Mouse (Mus musculus) intestine, postnatal 0 days (tissue): ENCODE measurements around the gene Cacng3. TPM values are rescaled to one million over a fixed set of nuclear protein-coding genes. Genes with fewer than 3 reads are reported as not detected.
A peak's percentile ranks its signal among the peaks of the same experiment; 100 is the strongest.

ENCODE experiments used
- ATAC-seq: fragments of 200-750 bp; cut with Nextera tagmentation; 2 replicates; pipeline ENCODE4 v1.8.0; 2017; ENCODE audit warnings: mild to moderate bottlenecking, moderate TSS enrichment, moderate library complexity
- H3K27ac ChIP-seq: fragments of 300-500 bp; sonication (generic); 2 replicates; pipeline ENCODE4 v1.5.1; 2014; ENCODE audit warnings: mild to moderate bottlenecking, low read depth, low read length, moderate library complexity
- H3K27me3 ChIP-seq: fragments of 300-500 bp; sonication (generic); replicated peaks from 2 replicates; pipeline ENCODE4 v1.6.1; 2014; ENCODE audit warnings: low read length, mixed read lengths; ENCODE audit not compliant: control insufficient read depth, insufficient read depth
- H3K36me3 ChIP-seq: fragments of 300-500 bp; sonication (generic); 2 replicates; pipeline ENCODE4 v1.6.1; 2014; ENCODE audit warnings: mild to moderate bottlenecking, moderate library complexity; ENCODE audit not compliant: control insufficient read depth, insufficient read depth
- H3K4me1 ChIP-seq: fragments of 300-500 bp; sonication (generic); replicated peaks from 2 replicates; pipeline ENCODE4 v1.6.1; 2014; ENCODE audit warnings: antibody characterized with exemption, low read length, mixed read lengths; ENCODE audit not compliant: control insufficient read depth, insufficient read depth
- H3K4me2 ChIP-seq: fragments of 300-500 bp; sonication (generic); replicated peaks from 2 replicates; pipeline ENCODE4 v1.6.1; 2014; ENCODE audit warnings: low read depth, mild to moderate bottlenecking, moderate library complexity
- H3K4me3 ChIP-seq: fragments of 300-500 bp; sonication (generic); 2 replicates; pipeline ENCODE4 v1.5.1; 2014; ENCODE audit warnings: low read depth, low read length
- H3K9ac ChIP-seq: fragments of 300-500 bp; sonication (generic); 2 replicates; pipeline ENCODE4 v1.6.1; 2014; ENCODE audit warnings: mild to moderate bottlenecking, low read depth, low read length
- H3K9me3 ChIP-seq: fragments of 300-500 bp; sonication (generic); 2 replicates; pipeline ENCODE4 v1.6.1; 2016; ENCODE audit warnings: mixed run types; ENCODE audit not compliant: control insufficient read depth
- CTCF ChIP-seq: sonication (generic); IDR thresholded peaks from 2 replicates; pipeline ENCODE4 v1.5.1; 2016; ENCODE audit warnings: low read depth, mild to moderate bottlenecking, control low read depth, antibody characterized with exemption, moderate library complexity
- WGBS: fragments of 180-500 bp; shearing (Covaris S2); extraction: QIAGEN DNeasy Blood & Tissue Kit; methylation state at CpG from one replicate; pipeline ENCODE4 v1.1.7; 2014; 5-methylcytosine and 5-hydroxymethylcytosine counted together
- polyA plus RNA-seq: library from polyadenylated mRNA; unstranded; fragments of >200 nt; fragmentation: Nextera tagmentation; extraction: Ambion mirVana; gene quantifications from 2 replicates; pipeline ENCODE4 v1.2.1, GENCODE M21; 2015

The Cacng3 gene
- polyA plus RNA-seq, 1 experiment from 2014 or later, result not detected

GRCm38 (mm10) chr7:122800821-122801220, 130.5 kb downstream of the Cacng3 start:
- Histone ChIP-seq H3K4me3 (no peak overlapping the region), H3K4me2 (no peak overlapping the region), H3K27ac (no peak overlapping the region), H3K27me3 (no peaks in the 10 kb centered on the region), H3K4me1 (no peaks in the 10 kb centered on the region), H3K9ac (no peak overlapping the region), H3K9me3 (no peaks in the 10 kb centered on the region), H3K36me3 (no peaks in the 10 kb centered on the region)
- 72% methylated on average over 2 of the region's 2 CpGs for WGBS
- ATAC-seq, result no peak
- TF ChIP-seq CTCF, result no peak

DNA sequence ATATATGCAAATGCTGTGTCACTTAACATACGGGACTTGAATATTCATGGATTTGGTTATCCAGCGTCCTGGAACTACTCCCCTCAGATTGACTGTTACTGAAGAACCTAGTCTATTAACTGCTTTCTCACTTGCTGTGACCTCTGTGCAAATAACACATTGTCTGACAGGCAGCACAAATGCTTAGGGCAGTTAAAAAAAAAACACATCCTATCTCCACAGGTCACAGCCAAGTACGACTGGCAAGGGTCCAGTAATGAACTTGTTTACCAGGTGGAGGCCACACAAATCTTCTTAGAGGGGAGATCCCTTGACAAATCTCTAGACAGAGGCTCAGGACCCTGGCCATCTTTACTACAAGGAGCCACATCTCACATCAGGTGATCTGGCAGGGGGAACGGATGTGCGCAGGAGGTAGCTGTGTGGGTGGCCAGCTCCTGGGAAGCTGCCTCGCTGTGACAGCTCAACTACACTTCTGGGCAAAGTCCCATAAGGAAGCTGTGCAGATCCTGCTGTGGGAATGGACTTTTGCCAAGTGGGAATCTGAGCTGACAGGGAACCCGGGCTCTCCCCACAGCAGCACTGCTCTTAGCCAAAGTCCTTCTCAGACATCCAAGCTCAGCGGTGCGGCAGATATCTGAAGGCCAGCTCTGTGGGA, 133.7 kb downstream of the Cacng3 start:
- H3K9me3 ChIP-seq, result no peaks in the 10 kb centered on the region
- H3K4me1 ChIP-seq, result no peaks in the 10 kb centered on the region
- no peak overlapping the region for H3K4me2 ChIP-seq
- no peak for TF ChIP-seq CTCF
- H3K4me3 ChIP-seq, result no peak overlapping the region
- H3K27ac ChIP-seq, result no peak overlapping the region
- no peaks in the 10 kb centered on the region for H3K27me3 ChIP-seq
- H3K36me3 ChIP-seq, result no peaks in the 10 kb centered on the region
- ATAC-seq, result 0 out of 2 replicates have a peak, but pooled peaks have one; percentile 38
- WGBS, result 38% methylated on average over 9 of the region's 9 CpGs
- no peak overlapping the region for H3K9ac ChIP-seq

DNA sequence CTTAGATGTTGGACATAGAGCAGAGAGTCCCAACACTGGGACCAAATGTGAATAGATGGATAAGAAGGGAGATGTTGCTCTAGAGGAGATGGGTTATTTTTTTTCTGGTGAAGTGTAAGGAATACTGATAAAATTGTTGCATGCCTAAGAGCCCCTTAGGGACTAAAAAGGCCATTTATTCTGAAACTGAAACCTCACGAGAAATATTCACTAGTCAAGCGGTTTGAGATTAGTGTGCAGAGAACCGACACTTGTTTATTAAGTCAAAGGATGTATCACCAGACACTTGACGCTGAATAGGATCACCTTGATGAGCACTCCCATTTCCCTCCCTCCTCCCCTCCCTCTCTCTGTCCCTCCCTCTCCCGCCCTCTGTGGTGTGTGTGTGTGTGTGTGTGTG, 136.2 kb downstream of the Cacng3 start:
- H3K9me3 ChIP-seq, result no peaks in the 10 kb centered on the region
- no peaks in the 10 kb centered on the region for H3K36me3 ChIP-seq
- no peak overlapping the region for H3K27ac ChIP-seq
- WGBS, result 61% methylated on average over 5 of the region's 5 CpGs
- no peak for TF ChIP-seq CTCF
- H3K27me3 ChIP-seq, result no peaks in the 10 kb centered on the region
- ATAC-seq, result no peak
- H3K4me3 ChIP-seq, result no peak overlapping the region
- no peaks in the 10 kb centered on the region for H3K4me1 ChIP-seq
- no peak overlapping the region for H3K4me2 ChIP-seq
- no peak overlapping the region for H3K9ac ChIP-seq

DNA sequence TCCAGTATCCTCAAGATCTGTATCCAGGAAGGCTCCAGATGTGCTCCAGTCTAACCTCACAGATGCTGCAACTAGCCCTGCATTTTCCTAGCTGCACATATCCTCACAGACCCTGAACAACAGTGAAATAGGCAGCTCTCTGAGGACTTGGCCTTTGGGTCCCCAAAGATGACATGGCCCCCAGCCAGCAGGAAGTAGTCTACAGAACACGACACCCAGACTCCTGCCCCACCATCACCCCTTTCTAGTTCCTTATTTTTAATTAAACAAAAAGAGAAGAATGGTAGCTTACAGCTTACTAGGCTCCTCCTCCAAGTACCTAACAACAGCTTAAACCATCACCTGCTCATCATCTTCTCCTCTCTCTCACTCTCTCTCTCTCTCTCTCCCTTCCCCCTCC, 143.4 kb downstream of the Cacng3 start:
- Histone ChIP-seq H3K9me3 (no peaks in the 10 kb centered on the region), H3K36me3 (no peaks in the 10 kb centered on the region), H3K27ac (no peak overlapping the region), H3K4me3 (no peak overlapping the region), H3K27me3 (no peaks in the 10 kb centered on the region), H3K4me2 (no peak overlapping the region), H3K9ac (no peak overlapping the region), H3K4me1 (no peaks in the 10 kb centered on the region)
- 45% methylated on average over 1 of the region's 1 CpGs for WGBS
- ATAC-seq, result no peak
- no peak for TF ChIP-seq CTCF

GRCm38 (mm10) chr7:122817565-122817964, 147.3 kb downstream of the Cacng3 start:
- no peaks in the 10 kb centered on the region for H3K36me3 ChIP-seq
- no peak overlapping the region for H3K4me2 ChIP-seq
- 88% methylated on average over 7 of the region's 7 CpGs for WGBS
- no peak for TF ChIP-seq CTCF
- no peaks in the 10 kb centered on the region for H3K27me3 ChIP-seq
- H3K4me1 ChIP-seq, result no peaks in the 10 kb centered on the region
- no peak for ATAC-seq
- no peak overlapping the region for H3K9ac ChIP-seq
- H3K4me3 ChIP-seq, result no peak overlapping the region
- no peaks in the 10 kb centered on the region for H3K9me3 ChIP-seq
- H3K27ac ChIP-seq, result no peak overlapping the region
